ENCODE assay signal across 21 mouse cellular contexts in the genomic region with DNA sequence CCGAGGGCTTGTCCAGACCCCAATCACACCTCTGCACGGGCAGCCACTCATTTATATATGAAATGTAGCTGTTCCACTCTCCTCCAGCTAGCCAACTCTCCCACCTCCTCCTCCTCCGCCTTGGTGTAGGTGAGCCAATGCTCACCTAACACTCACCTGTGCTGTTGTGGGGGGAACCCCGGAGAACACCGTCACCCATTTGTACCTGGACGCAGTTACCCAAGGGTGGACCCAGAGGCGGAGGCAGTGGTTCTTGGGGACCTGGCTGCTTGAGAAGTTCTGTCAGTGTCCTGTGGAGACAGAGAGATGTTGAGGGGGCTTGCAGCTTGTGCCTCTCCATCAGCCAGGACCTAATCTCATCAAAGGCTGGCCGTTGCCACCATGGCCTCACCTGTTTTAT. TPM values are rescaled to one million over a fixed set of nuclear protein-coding genes. Genes with fewer than 3 reads are reported as not detected.
"Had no signal": no experiment of that assay in that cellular context is flagged by ENCODE, and none has a peak within 500 bp of the region (broad histone marks: within the 10 kb centered on the region; RNA-seq: fewer than 3 reads in every experiment).

No protein-coding gene starts in this region.

- H3K9me3 ChIP-seq: liver, embryonic 15.5 days; lung, embryonic 15.5 days; megakaryocyte, embryonic 14.5 days; midbrain, embryonic 13.5 days; midbrain, embryonic 15.5 days; neural tube, embryonic 13.5 days; neural tube, embryonic 15.5 days; stomach, embryonic 15.5 days had no signal

- H3K4me2 ChIP-seq: liver, embryonic 15.5 days; lung, embryonic 15.5 days; midbrain, embryonic 11.5 days had no signal

- H3K4me3 ChIP-seq: liver, embryonic 15.5 days; lung, embryonic 15.5 days; megakaryocyte, embryonic 14.5 days; midbrain, embryonic 13.5 days; midbrain, embryonic 15.5 days; neural tube, embryonic 13.5 days; neural tube, embryonic 15.5 days; stomach, embryonic 15.5 days had no signal

- H3K9ac ChIP-seq: liver, embryonic 15.5 days; liver, postnatal 0 days; lung, embryonic 15.5 days; midbrain, embryonic 15.5 days; neural tube, embryonic 15.5 days; stomach, embryonic 15.5 days had no signal

- H3K27ac ChIP-seq: liver, embryonic 15.5 days; lung, embryonic 15.5 days; macrophage; midbrain, embryonic 13.5 days; midbrain, embryonic 15.5 days; neural tube, embryonic 13.5 days; neural tube, embryonic 15.5 days; stomach, embryonic 15.5 days; stomach, postnatal 0 days had no signal

- DNase-seq: liver, postnatal 0 days; lung, adult 2 months; lung, postnatal 14 days; lung, postnatal 36 days; right cerebral cortex, postnatal 14 days; thymus, adult 2 months; thymus, postnatal 25 days had no signal

RNA-seq across cellular contexts. Expression of gene Shisa8, which starts 4.3 kb away (rescaled TPM):
- total RNA-seq: monocyte, adult 5-6 weeks had no signal
- polyA plus RNA-seq: macrophage had no signal

RNA-seq across cellular contexts. Expression of gene Tnfrsf13c, which starts 15.9 kb away (rescaled TPM):
- polyA plus RNA-seq: midbrain, embryonic 13.5 days; stomach, postnatal 0 days had no signal

RNA-seq across cellular contexts. Expression of gene Cenpm, which starts 36.2 kb away (rescaled TPM):
- total RNA-seq: monocyte, adult 5-6 weeks had no signal

RNA-seq across cellular contexts. Expression of gene 1500009C09Rik, which starts 43.9 kb away (rescaled TPM):
- total RNA-seq: megakaryocyte progenitor cell, adult 5-6 weeks; monocyte, adult 5-6 weeks had no signal
- polyA plus RNA-seq: liver, embryonic 15.5 days; liver, postnatal 0 days; lung, adult 2 months; lung, embryonic 15.5 days; lung, postnatal 0 days; macrophage; stomach, embryonic 15.5 days had no signal
